Mouse (Mus musculus): ENCODE measurements around the gene Pde4a. TPM values are rescaled to one million over a fixed set of nuclear protein-coding genes. Genes with fewer than 3 reads are reported as not detected.
A peak's percentile ranks its signal among the peaks of the same experiment; 100 is the strongest.
"Not testable (repeated sequence)": the region's sequence is repeated elsewhere in the genome, so short reads cannot be mapped to it uniquely, and the experiment has no call there.

Pde4a gene
- polyA plus RNA-seq, 1 experiment from 2014 or later = 6.0 TPM

GRCm38 (mm10) chr9:21211624-21212023 is 46.1 kb downstream of the Pde4a start:
- ATAC-seq = peak; percentile 75
- H3K27me3 ChIP-seq (replicated peaks) = no peaks in the 10 kb centered on the region
- H3K9me3 ChIP-seq = no peaks in the 10 kb centered on the region

GRCm38 (mm10) chr9:21213617-21214190 is 48.2 kb downstream of the Pde4a start:
- H3K9ac ChIP-seq = no peak overlapping the region
- H3K9me3 ChIP-seq = no peaks in the 10 kb centered on the region
- 0 out of 2 replicates have a peak, but pooled peaks cover 2% of the 10 kb centered on the region for H3K4me1 ChIP-seq (replicated peaks)
- no peak overlapping the region for H3K27ac ChIP-seq
- no peak overlapping the region for H3K4me3 ChIP-seq (replicated peaks)
- H3K4me2 ChIP-seq (replicated peaks) = no peak overlapping the region
- H3K27me3 ChIP-seq (replicated peaks) = no peaks in the 10 kb centered on the region
- H3K36me3 ChIP-seq = no peaks in the 10 kb centered on the region
- no peak for ATAC-seq
- 53% methylated on average over 7 of the region's 7 CpGs for WGBS

More at GRCm38 (mm10) chr9:21211624-21212023, 46.1 kb downstream of the Pde4a start:
- Histone ChIP-seq H3K4me1 (replicated peaks) (0 out of 2 replicates have a peak, but pooled peaks cover 2% of the 10 kb centered on the region), H3K9ac (no peak overlapping the region), H3K4me2 (replicated peaks) (0 out of 2 replicates have a peak overlapping the region, but pooled peaks have one; percentile 9), H3K4me3 (replicated peaks) (no peak overlapping the region), H3K27ac (no peak overlapping the region), H3K36me3 (no peaks in the 10 kb centered on the region)
- WGBS = 68% methylated on average over 7 of the region's 7 CpGs

- no peak overlapping the region for H3K4me2 ChIP-seq (replicated peaks)
- no peaks in the 10 kb centered on the region for H3K27me3 ChIP-seq (replicated peaks)
- H3K36me3 ChIP-seq = no peaks in the 10 kb centered on the region
- H3K4me3 ChIP-seq (replicated peaks) = no peak overlapping the region
- ATAC-seq = no peak
- no peaks in the 10 kb centered on the region for H3K9me3 ChIP-seq
- WGBS = 63% methylated on average over 25 of the region's 25 CpGs
- peaks cover 4% of the 10 kb centered on the region; the same call in 1 of the 2 replicates for H3K4me1 ChIP-seq (replicated peaks)
- no peak overlapping the region for H3K27ac ChIP-seq
- H3K9ac ChIP-seq = no peak overlapping the region
Measured at GRCm38 (mm10) chr9:21216050-21216841, 50.7 kb downstream of the Pde4a start.

- WGBS = 60% methylated on average over 3 of the region's 3 CpGs
- ATAC-seq = no peak
- no peak overlapping the region for H3K9ac ChIP-seq
Measured at GRCm38 (mm10) chr9:21219820-21220219, 54.3 kb downstream of the Pde4a start.

GRCm38 (mm10) chr9:21220490-21221382 is 55.2 kb downstream of the Pde4a start:
- 12% methylated on average over 21 of the region's 21 CpGs for WGBS
- ATAC-seq = peak; percentile 90
- H3K4me3 ChIP-seq (replicated peaks) = peak overlapping the region; percentile 10; the same call in 1 of the 2 replicates
- H3K36me3 ChIP-seq = no peaks in the 10 kb centered on the region
- H3K4me1 ChIP-seq (replicated peaks) = peaks cover 4% of the 10 kb centered on the region; the same call in 1 of the 2 replicates
- H3K4me2 ChIP-seq (replicated peaks) = peak overlapping the region; percentile 47
- no peaks in the 10 kb centered on the region for H3K27me3 ChIP-seq (replicated peaks)
- H3K9me3 ChIP-seq = no peaks in the 10 kb centered on the region
- peak overlapping the region; percentile 72 for H3K27ac ChIP-seq
- H3K9ac ChIP-seq = peak overlapping the region; percentile 14; the same call in 1 of the 2 replicates

More at GRCm38 (mm10) chr9:21219820-21220219, 54.3 kb downstream of the Pde4a start:
- H3K36me3 ChIP-seq = no peaks in the 10 kb centered on the region
- no peak overlapping the region for H3K4me3 ChIP-seq (replicated peaks)
- H3K4me2 ChIP-seq (replicated peaks) = no peak overlapping the region
- H3K27ac ChIP-seq = no peak overlapping the region
- peaks cover 4% of the 10 kb centered on the region; the same call in 1 of the 2 replicates for H3K4me1 ChIP-seq (replicated peaks)
- H3K9me3 ChIP-seq = no peaks in the 10 kb centered on the region
- H3K27me3 ChIP-seq (replicated peaks) = no peaks in the 10 kb centered on the region

GRCm38 (mm10) chr9:21221383-21221929 is 55.9 kb downstream of the Pde4a start:
- H3K27me3 ChIP-seq (replicated peaks) = no peaks in the 10 kb centered on the region
- peak overlapping the region; percentile 72 for H3K27ac ChIP-seq
- H3K4me1 ChIP-seq (replicated peaks) = peaks cover 4% of the 10 kb centered on the region; the same call in 1 of the 2 replicates
- H3K9me3 ChIP-seq = no peaks in the 10 kb centered on the region
- no peaks in the 10 kb centered on the region for H3K36me3 ChIP-seq
- H3K9ac ChIP-seq = no peak overlapping the region
- 0 out of 2 replicates have a peak, but pooled peaks have one; percentile 21 for ATAC-seq
- H3K4me3 ChIP-seq (replicated peaks) = no peak overlapping the region
- peak overlapping the region; percentile 47 for H3K4me2 ChIP-seq (replicated peaks)
- whole genome bisulfite sequencing = 17% methylated on average over 7 of the region's 7 CpGs

GRCm38 (mm10) chr9:21223490-21223889 is 58.0 kb downstream of the Pde4a start:
- H3K4me2 ChIP-seq (replicated peaks); H3K9ac ChIP-seq; H3K4me3 ChIP-seq (replicated peaks); H3K27ac ChIP-seq; H3K27me3 ChIP-seq (replicated peaks); H3K9me3 ChIP-seq; ATAC-seq; H3K36me3 ChIP-seq: not testable (repeated sequence)
- WGBS = 88% methylated on average over 2 of the region's 2 CpGs
- peaks cover 15% of the 10 kb centered on the region for H3K4me1 ChIP-seq (replicated peaks)

- H3K36me3 ChIP-seq = no peaks in the 10 kb centered on the region
- H3K27ac ChIP-seq = no peak overlapping the region
- peaks cover 15% of the 10 kb centered on the region for H3K4me1 ChIP-seq (replicated peaks)
- no peak overlapping the region for H3K4me2 ChIP-seq (replicated peaks)
- H3K9me3 ChIP-seq = no peaks in the 10 kb centered on the region
- no peaks in the 10 kb centered on the region for H3K27me3 ChIP-seq (replicated peaks)
- H3K9ac ChIP-seq = no peak overlapping the region
- no peak for ATAC-seq
- WGBS = 91% methylated on average over 6 of the region's 6 CpGs
- H3K4me3 ChIP-seq (replicated peaks) = no peak overlapping the region
Measured at GRCm38 (mm10) chr9:21223906-21224305, 58.4 kb downstream of the Pde4a start.

- 19% methylated on average over 26 of the region's 26 CpGs for WGBS
- Histone ChIP-seq H3K9me3 (no peaks in the 10 kb centered on the region), H3K4me1 (replicated peaks) (peaks cover 15% of the 10 kb centered on the region), H3K27me3 (replicated peaks) (no peaks in the 10 kb centered on the region), H3K4me2 (replicated peaks) (peak overlapping the region; percentile 54), H3K36me3 (peaks cover 8% of the 10 kb centered on the region; the same call in 1 of the 2 replicates), H3K4me3 (replicated peaks) (peak overlapping the region; percentile 32), H3K9ac (peak overlapping the region; percentile 28; the same call in 1 of the 2 replicates), H3K27ac (peak overlapping the region; percentile 87)
- ATAC-seq = peak; percentile 78
Measured at GRCm38 (mm10) chr9:21224576-21225414, 59.3 kb downstream of the Pde4a start.

- Histone ChIP-seq H3K4me3 (replicated peaks) (peak overlapping the region; percentile 32), H3K27me3 (replicated peaks) (no peaks in the 10 kb centered on the region), H3K27ac (peak overlapping the region; percentile 87), H3K36me3 (peaks cover 12% of the 10 kb centered on the region; the same call in 1 of the 2 replicates), H3K9me3 (no peaks in the 10 kb centered on the region), H3K9ac (peak overlapping the region; percentile 6; the same call in 1 of the 2 replicates), H3K4me1 (replicated peaks) (peaks cover 15% of the 10 kb centered on the region), H3K4me2 (replicated peaks) (peak overlapping the region; percentile 54)
- WGBS = 7% methylated on average over 7 of the region's 7 CpGs
- no peak for ATAC-seq
Measured at GRCm38 (mm10) chr9:21225415-21225758, 59.9 kb downstream of the Pde4a start.

- peak; percentile 41 for ATAC-seq
- H3K4me3 ChIP-seq (replicated peaks) = peak overlapping the region; percentile 29
- WGBS = 10% methylated on average over 16 of the region's 16 CpGs
- H3K9ac ChIP-seq = peak overlapping the region; percentile 39; the same call in 1 of the 2 replicates
- H3K36me3 ChIP-seq = peaks cover 18% of the 10 kb centered on the region; the same call in 1 of the 2 replicates
- no peaks in the 10 kb centered on the region for H3K27me3 ChIP-seq (replicated peaks)
- H3K4me2 ChIP-seq (replicated peaks) = peak overlapping the region; percentile 70
- peaks cover 19% of the 10 kb centered on the region for H3K4me1 ChIP-seq (replicated peaks)
- no peaks in the 10 kb centered on the region for H3K9me3 ChIP-seq
- H3K27ac ChIP-seq = peak overlapping the region; percentile 66
Measured at GRCm38 (mm10) chr9:21227342-21227741, 61.8 kb downstream of the Pde4a start.

All from intestine, embryonic 15.5 days (tissue).